Mouse (Mus musculus): ENCODE results near the gene Slc9b2.

- TF ChIP-seq POLR2A (IDR thresholded peaks at IDR 0.05; ENCODE audit: borderline replicate concordance, insufficient read depth, low read length), result no peak
- TF ChIP-seq CTCF (IDR thresholded peaks at IDR 0.05; ENCODE audit: borderline replicate concordance, insufficient read depth, low read depth, low read length), result no peak
Measured at GRCm38 (mm10) chr3:135258919-135259318, 48.6 kb upstream of the Slc9b2 start.

All from cerebellum, adult 2 months (tissue).